Mouse (Mus musculus) thymus, postnatal 36 days (tissue): ENCODE results near the gene Krt23.

Experiments used
- DNase-seq, 2 experiments: peaks; one replicate each; pipeline ENCODE4 v3.0.0; 2022; ENCODE audit warnings: mixed read lengths in 2 of 2

Krt23 gene

GRCm38 (mm10) chr11:99492733-99493573, at the start of gene Krt23:
Krt23 (minus strand) TSS chr11:99493137.
- DNase-seq, result no peak

- DNase-seq, result no peak
These were observed 46.8 kb upstream of the Krt23 start for GRCm38 (mm10) chr11:99539721-99540120.

- no peak for DNase-seq
These were observed 28.4 kb upstream of the Krt23 start, which contains the start of gene Krt39 for GRCm38 (mm10) chr11:99521288-99521860. Krt39 (minus strand) TSS chr11:99521338.

- no peak for DNase-seq
These were observed 21.2 kb upstream of the Krt23 start for GRCm38 (mm10) chr11:99514098-99514497.

GRCm38 (mm10) chr11:99500095-99500805, 7.3 kb upstream of the Krt23 start:
- DNase-seq, result no peak

- no peak for DNase-seq
These were observed 3.5 kb upstream of the Krt23 start for GRCm38 (mm10) chr11:99496460-99496859.

- DNase-seq, result no peak
These were observed 1.8 kb upstream of the Krt23 start for GRCm38 (mm10) chr11:99494741-99495140.

GRCm38 (mm10) chr11:99493574-99493850, 575 bp upstream of the Krt23 start:
- no peak for DNase-seq

GRCm38 (mm10) chr11:99491040-99491439, 1.9 kb downstream of the Krt23 start:
- DNase-seq, result no peak

- DNase-seq, result no peak
These were observed 2.3 kb downstream of the Krt23 start for GRCm38 (mm10) chr11:99490624-99491023.

- no peak for DNase-seq
These were observed 3.7 kb downstream of the Krt23 start for GRCm38 (mm10) chr11:99489233-99489632.

GRCm38 (mm10) chr11:99474981-99475380, 18.0 kb downstream of the Krt23 start:
- DNase-seq, result no peak

- no peak for DNase-seq
These were observed 19.5 kb downstream of the Krt23 start for GRCm38 (mm10) chr11:99473433-99473832.

GRCm38 (mm10) chr11:99472405-99472804, 20.5 kb downstream of the Krt23 start:
- no peak for DNase-seq

GRCm38 (mm10) chr11:99471946-99472345, 21.0 kb downstream of the Krt23 start:
- no peak for DNase-seq

- no peak for DNase-seq
These were observed 23.7 kb downstream of the Krt23 start for GRCm38 (mm10) chr11:99469228-99469627.

GRCm38 (mm10) chr11:99468566-99468965, 24.4 kb downstream of the Krt23 start:
- no peak for DNase-seq

- DNase-seq, result no peak
These were observed 26.6 kb downstream of the Krt23 start for GRCm38 (mm10) chr11:99466316-99466715.

- DNase-seq, result peak; percentile 38 to 53
These were observed 28.1 kb downstream of the Krt23 start for GRCm38 (mm10) chr11:99464836-99465235.

- peak; percentile 28 to 36 for DNase-seq
These were observed 29.8 kb downstream of the Krt23 start for GRCm38 (mm10) chr11:99463155-99463554.

- no peak for DNase-seq
These were observed 31.2 kb downstream of the Krt23 start for GRCm38 (mm10) chr11:99461736-99462135.

- no peak for DNase-seq
These were observed 34.0 kb downstream of the Krt23 start for GRCm38 (mm10) chr11:99458887-99459286.

GRCm38 (mm10) chr11:99454759-99455158, 38.2 kb downstream of the Krt23 start:
- no peak for DNase-seq

- no peak for DNase-seq
These were observed 38.9 kb downstream of the Krt23 start for GRCm38 (mm10) chr11:99454044-99454443.
